Mouse (Mus musculus) monocyte, adult 2 months (primary cell): ENCODE data around the gene Rgl2.

ENCODE experiments used
- DNase-seq, 2 experiments: peaks; one replicate each; pipeline ENCODE4 v3.0.0; 2022; ENCODE audit warnings: low spot score in 2 of 2, low read depth in 1 of 2

Rgl2 gene

GRCm38 (mm10) chr17:33908331-33909076 is 20.8 kb upstream of the Rgl2 start:
- DNase-seq = no peak

GRCm38 (mm10) chr17:33909077-33909868 is 20.1 kb upstream of the Rgl2 start, which contains the start of gene Daxx:
Gene Daxx, plus strand, starts transcription at chr17:33909414.
- peak; percentile 92 to 96 for DNase-seq

DNA sequence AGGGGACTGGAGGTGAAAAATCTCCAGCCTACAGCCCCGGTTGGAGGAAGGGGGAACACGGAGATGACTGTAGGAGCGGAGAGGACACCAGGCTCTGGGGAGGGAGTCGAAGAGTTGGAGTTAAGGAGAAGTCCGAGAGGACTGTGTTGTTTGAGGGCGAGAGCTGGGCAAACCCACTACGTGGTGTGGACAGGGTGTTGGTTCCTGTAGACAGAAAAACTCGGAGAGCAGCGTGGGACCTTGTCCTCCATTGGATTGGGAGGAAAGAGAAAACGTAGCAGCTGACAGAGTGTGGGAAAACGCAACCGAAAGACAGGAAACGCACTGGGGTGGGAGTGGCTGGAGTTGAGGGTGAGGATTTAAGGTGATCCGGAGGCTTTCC is 19.5 kb upstream of the Rgl2 start:
- DNase-seq = peak in 1 of 2 experiments; percentile 53

DNA sequence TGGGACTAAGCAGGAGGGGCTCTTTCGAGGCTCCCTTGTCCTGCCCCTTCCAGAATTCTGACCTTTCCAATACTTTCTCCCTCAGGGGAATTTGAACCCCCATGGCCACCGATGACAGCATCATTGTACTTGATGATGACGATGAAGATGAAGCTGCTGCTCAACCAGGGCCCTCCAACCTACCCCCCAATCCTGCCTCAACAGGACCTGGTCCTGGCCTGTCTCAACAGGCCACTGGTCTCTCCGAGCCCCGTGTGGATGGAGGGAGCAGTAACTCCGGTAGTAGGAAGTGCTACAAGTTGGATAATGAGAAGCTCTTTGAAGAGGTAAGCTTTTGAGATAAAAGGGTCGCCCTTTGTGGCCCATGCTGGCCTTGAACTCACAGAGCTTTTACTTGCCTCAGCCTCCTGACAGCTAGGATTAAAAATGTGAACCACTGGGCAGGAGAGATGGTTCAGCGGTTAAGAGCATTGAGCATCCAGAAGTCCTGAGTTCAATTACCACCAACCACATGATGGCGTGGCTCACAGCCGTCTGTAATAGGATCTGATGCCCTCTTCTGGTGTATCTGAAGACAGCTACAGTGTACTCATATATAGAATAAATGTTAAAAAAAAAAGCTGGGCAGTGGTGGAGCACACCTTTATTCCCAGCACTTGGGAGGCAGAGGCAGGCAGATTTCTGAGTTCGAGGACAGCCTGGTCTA is 18.8 kb upstream of the Rgl2 start:
- DNase-seq = no peak

DNA sequence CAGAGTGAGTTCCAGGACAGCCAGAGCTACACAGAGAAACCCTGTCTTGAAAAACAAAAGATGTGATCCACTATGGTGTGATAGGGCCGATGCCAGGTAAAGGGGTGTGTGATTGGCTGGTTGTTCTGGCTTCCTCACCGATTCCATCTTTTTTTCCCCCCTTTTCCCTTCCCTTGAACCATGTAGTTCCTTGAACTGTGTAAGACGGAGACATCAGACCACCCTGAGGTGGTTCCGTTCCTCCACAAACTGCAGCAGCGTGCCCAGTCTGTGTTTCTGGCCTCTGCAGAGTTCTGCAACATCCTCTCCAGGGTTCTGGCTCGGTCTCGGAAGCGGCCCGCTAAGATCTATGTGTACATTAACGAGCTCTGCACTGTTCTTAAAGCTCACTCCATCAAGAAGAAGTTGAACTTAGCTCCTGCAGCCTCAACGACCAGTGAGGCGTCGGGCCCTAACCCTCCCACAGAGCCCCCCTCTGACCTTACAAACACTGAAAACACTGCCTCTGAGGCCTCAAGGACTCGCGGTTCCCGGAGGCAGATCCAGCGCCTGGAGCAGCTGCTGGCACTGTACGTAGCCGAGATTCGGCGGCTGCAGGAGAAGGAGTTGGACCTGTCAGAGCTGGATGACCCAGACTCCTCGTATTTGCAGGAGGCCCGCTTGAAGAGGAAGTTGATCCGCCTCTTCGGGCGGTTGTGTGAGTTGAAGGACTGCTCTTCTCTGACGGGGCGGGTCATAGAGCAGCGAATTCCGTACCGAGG is 18.1 kb upstream of the Rgl2 start:
- no peak for DNase-seq

- DNase-seq = no peak
Observed at GRCm38 (mm10) chr17:33911813-33912414, 17.4 kb upstream of the Rgl2 start.

DNA sequence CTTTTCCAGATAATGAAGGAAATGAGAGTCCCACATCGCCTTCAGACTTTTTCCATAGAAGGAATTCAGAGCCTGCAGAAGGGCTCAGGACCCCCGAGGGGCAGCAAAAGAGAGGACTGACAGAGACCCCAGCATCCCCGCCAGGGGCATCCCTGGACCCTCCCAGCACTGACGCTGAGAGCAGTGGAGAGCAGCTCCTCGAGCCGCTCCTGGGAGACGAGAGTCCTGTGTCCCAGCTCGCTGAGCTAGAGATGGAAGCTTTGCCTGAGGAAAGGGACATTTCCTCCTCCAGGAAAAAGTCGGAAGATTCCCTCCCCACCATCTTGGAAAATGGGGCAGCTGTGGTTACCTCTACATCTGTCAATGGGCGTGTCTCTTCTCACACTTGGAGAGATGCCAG is 16.1 kb upstream of the Rgl2 start:
- DNase-seq = no peak

DNA sequence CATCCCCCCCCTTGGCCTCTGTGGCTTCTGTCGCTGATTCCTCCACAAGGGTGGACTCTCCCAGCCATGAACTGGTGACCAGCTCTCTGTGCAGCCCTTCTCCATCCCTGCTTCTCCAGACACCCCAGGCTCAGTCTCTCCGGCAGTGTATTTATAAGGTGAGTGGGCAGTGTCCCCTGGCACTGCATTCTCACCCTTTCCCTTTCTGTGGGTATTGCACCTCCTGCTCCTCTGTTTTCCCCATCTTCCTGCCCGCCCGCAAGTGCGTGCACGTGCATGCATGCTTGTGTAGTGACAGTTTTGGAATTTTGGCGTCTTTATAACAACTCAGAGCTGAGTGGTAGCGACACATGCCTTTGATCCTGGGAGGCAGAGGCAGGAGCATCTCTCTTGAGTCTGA is 15.4 kb upstream of the Rgl2 start:
- DNase-seq = no peak

DNA sequence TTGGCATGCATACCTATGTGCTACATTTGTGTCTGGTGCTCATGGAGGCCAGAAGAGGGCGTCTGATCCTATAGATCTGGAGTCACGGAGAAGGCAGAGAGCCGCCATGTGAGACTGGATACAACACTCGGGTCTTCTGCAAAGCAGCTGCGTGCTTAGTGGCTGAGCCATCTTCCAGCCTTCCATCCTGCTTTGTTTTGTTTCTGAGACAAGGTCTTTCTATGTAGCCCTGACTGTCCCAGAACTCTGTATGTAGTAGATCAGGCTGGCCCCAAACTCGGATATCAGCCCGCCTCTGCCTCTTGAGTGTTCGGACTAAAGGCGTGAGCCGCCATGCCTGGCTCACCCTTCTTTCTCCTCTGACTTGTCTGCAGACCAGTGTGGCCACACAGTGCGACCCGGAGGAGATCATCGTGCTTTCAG is 14.4 kb upstream of the Rgl2 start:
- no peak for DNase-seq

GRCm38 (mm10) chr17:33915671-33916250 is 13.6 kb upstream of the Rgl2 start, which contains the start of the genes Tapbp and Zbtb22:
Gene Tapbp, plus strand, starts transcription at chr17:33915899.
Gene Zbtb22, plus strand, starts transcription at chr17:33915904.
- DNase-seq = peak; percentile 89 to 94

DNA sequence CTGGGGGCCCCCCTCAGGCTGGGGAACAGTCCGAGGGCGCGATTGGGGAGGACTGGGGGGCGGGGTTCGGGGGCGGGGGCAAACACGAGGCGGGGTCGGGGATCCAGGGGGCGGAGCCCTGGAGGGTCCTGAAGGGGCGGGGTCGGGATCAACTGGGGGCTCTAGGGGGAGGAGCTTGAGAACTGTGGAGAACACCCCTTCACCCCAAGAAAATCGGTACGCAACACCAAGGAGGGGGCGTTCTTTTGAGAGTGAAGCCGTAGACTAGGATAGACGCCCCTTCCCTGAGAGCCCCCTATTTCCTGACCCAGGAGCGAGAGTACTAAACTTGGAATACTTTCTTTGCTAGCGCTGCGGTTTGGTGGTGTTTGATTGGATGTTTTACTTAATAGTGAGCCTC is 13.0 kb upstream of the Rgl2 start:
- no peak for DNase-seq

DNA sequence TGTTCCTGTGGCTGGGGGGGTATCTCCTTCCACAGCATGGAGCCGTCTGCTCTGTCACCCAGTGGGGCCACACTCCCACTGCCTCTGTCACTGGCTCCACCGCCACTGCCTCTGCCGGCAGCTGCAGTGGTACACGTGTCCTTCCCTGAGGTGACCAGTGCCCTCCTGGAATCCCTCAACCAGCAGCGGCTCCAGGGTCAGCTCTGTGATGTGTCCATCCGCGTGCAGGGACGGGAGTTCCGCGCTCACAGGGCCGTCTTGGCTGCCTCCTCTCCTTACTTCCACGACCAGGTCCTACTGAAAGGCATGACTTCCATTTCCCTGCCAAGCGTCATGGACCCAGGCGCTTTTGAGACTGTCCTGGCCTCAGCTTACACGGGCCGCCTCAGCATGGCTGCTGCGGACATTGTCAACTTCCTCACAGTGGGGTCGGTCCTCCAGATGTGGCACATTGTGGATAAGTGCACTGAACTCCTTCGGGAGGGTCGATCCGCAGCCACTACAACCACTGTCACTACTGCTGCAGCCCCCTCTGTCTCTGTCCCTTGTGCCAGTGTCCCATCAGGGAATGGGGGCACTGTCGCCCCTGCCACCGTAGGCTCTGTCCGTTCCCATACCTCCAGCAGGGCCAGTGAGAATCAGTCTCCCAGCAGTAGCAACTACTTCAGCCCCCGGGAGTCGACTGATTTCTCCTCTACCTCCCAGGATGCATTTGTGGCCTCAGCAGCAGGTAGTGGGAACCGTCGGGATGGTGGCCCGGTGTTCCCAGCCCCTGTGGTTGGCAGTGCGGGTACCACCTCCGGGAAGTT is 12.3 kb upstream of the Rgl2 start:
- DNase-seq = no peak

GRCm38 (mm10) chr17:33917656-33918292 is 11.6 kb upstream of the Rgl2 start:
- DNase-seq = no peak

DNA sequence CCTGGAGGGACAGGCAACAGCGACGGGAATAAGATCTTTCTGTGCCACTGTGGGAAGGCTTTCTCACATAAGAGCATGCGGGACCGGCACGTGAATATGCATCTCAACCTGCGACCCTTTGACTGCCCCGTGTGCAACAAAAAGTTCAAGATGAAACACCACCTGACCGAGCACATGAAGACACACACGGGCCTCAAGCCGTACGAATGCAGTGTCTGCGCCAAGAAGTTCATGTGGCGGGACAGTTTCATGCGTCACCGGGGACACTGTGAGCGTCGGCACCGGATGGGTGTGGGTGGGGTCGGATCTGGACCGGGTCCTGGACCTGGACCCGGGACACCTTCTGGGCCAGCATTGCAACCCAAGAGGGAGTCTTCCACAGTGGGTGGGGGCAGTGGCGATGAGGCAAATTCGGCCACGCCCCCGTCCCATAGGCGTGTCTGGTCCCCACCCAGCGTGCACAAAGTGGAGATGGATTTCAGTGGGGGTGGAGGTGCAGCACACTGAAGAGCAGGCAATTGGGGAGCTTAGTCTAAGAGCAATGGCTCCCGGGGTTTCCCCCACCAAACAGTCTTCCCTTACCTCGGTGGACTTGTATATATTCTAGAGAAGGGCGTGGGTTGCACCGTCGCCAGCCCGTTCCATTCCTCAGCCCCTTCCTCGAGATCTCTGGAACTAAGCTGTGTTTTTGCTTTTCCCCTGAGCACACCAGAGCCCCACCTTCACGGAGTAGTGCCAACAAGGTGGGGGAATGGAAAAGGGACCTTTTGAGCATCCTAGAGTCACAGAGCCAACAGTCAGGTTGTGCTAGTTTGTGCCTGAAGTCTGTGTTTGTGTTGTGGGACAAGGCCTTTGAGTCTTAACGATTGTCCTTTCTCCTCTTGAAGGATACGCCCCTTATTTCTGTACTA is 10.8 kb upstream of the Rgl2 start:
- DNase-seq = no peak

- DNase-seq = peak; percentile 70 to 80
Observed at GRCm38 (mm10) chr17:33919351-33920281, 9.7 kb upstream of the Rgl2 start.

- peak in 1 of 2 experiments; percentile 76 for DNase-seq
Observed at GRCm38 (mm10) chr17:33920282-33921097, 8.9 kb upstream of the Rgl2 start.
